Mouse (Mus musculus): Measurements from ENCODE around the gene Mdm2. TPM values are rescaled to one million over a fixed set of nuclear protein-coding genes. Genes with fewer than 3 reads are reported as not detected.
"Not testable (repeated sequence)": the region's sequence is repeated elsewhere in the genome, so short reads cannot be mapped to it uniquely, and the experiment has no call there.

The Mdm2 gene
- polyA plus RNA-seq, 1 experiment = 122 TPM

DNA sequence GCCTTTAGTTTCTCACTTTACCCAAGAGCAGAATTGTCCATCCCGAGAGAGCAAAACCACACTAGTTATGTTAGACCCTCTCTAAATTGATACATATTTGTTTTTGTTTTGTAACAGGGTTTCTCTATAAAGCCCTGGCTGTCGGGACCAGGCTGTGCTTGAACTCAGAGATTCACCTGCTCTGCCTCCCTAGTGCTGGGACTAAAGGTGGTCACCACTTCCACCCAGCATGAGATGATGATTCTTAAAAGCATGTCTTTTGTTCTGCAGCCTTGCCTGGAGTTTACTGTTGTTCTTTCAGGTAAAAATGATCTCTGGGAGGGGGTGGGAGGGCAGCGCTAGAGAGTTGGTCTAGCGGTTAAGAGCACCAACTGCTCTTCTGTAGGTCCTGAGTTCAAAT is 15.8 kb upstream of the Mdm2 start:
- H3K4me1 ChIP-seq (ENCODE audit: control insufficient read depth, insufficient read depth, low read length) = peaks cover 4% of the 10 kb centered on the region; the same call in 1 of the 2 replicates
- no peak overlapping the region for H3K27ac ChIP-seq (ENCODE audit: insufficient read depth, low read length)
- H3K4me3 ChIP-seq (ENCODE audit: insufficient read depth, low read length) = no peak overlapping the region
- no peak for TF ChIP-seq POLR2A (IDR thresholded peaks at IDR 0.05; ENCODE audit: low read depth, low read length)
- no peak for TF ChIP-seq CTCF (IDR thresholded peaks at IDR 0.05; ENCODE audit: borderline replicate concordance, insufficient read depth, low read length)

DNA sequence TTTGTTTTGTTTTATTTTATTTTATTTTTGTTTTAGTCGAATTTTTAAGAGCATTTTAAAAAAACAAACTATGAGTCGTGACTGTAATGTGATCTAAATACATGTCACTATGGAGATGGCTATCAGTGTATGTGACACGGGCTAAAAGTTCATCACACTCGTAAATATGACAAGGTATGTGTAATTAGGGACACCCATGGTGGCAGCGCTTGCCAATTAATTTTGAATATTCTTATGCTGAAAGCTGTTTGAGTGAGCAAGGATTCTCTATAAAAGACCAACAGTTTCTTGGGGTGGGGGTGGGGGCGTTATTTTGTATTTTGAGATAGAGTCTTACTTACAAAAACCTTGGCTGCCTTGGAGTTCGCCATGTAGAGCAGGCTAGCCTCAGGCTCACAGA is 15.1 kb upstream of the Mdm2 start:
- Histone ChIP-seq H3K27ac (ENCODE audit: insufficient read depth, low read length) (no peak overlapping the region), H3K4me3 (ENCODE audit: insufficient read depth, low read length) (no peak overlapping the region), H3K4me1 (ENCODE audit: control insufficient read depth, insufficient read depth, low read length) (peaks cover 4% of the 10 kb centered on the region; the same call in 1 of the 2 replicates)
- no peak for TF ChIP-seq POLR2A (IDR thresholded peaks at IDR 0.05; ENCODE audit: low read depth, low read length)
- no peak for TF ChIP-seq CTCF (IDR thresholded peaks at IDR 0.05; ENCODE audit: borderline replicate concordance, insufficient read depth, low read length)

DNA sequence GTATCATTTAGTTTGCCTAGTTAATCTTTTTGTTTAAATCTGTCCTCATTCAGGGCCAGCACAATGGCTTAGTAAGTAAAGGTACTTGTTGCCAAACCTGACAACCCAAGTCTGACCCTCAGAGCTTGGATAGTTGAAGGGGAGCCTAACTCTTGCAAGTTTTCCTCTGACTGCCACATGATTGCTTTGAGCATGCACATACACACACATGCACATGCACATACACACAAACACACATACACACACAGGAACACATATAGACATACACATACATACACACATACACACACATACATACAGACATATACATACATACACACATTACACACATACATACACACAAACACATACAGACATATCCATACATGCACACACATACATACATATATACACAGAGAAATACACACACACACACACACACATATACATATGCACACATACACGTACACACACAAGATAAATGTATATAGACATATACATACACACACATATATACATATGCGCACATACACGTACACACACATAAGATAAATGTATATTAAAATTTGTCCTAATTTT is 14.3 kb upstream of the Mdm2 start:
- no peak for TF ChIP-seq CTCF (IDR thresholded peaks at IDR 0.05; ENCODE audit: borderline replicate concordance, insufficient read depth, low read length)
- TF ChIP-seq POLR2A (IDR thresholded peaks at IDR 0.05; ENCODE audit: low read depth, low read length) = no peak
- H3K4me1 ChIP-seq (ENCODE audit: control insufficient read depth, insufficient read depth, low read length) = peaks cover 4% of the 10 kb centered on the region; the same call in 1 of the 2 replicates
- no peak overlapping the region for H3K4me3 ChIP-seq (ENCODE audit: insufficient read depth, low read length)
- H3K27ac ChIP-seq (ENCODE audit: insufficient read depth, low read length) = no peak overlapping the region

DNA sequence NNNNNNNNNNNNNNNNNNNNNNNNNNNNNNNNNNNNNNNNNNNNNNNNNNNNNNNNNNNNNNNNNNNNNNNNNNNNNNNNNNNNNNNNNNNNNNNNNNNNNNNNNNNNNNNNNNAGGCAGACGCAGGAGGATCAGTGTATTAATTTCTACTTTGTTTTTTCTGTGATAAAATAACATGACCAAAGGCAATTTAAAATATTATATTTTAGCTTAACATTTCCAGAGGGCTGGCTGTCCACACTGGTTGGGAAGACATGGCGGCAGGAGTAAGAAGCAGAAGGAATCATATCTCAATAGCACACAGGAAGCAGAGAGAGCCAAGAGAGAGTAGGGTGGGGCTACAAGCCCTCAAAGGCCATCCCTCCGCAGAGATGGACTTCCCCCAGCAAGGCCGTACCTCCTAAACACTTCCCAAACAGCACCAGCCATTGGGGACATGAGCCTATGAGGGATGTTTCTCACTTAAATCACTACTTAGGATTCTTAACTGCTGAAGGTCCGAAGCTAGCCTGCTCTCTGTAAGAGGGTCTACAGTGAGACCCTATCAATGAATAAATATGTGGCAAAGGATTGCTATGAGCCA is 13.7 kb upstream of the Mdm2 start:
- Histone ChIP-seq H3K27ac (ENCODE audit: insufficient read depth, low read length) (no peak overlapping the region), H3K4me1 (ENCODE audit: control insufficient read depth, insufficient read depth, low read length) (peaks cover 4% of the 10 kb centered on the region; the same call in 1 of the 2 replicates), H3K4me3 (ENCODE audit: insufficient read depth, low read length) (no peak overlapping the region)
- TF ChIP-seq CTCF (IDR thresholded peaks at IDR 0.05; ENCODE audit: borderline replicate concordance, insufficient read depth, low read length) = no peak
- no peak for TF ChIP-seq POLR2A (IDR thresholded peaks at IDR 0.05; ENCODE audit: low read depth, low read length)

DNA sequence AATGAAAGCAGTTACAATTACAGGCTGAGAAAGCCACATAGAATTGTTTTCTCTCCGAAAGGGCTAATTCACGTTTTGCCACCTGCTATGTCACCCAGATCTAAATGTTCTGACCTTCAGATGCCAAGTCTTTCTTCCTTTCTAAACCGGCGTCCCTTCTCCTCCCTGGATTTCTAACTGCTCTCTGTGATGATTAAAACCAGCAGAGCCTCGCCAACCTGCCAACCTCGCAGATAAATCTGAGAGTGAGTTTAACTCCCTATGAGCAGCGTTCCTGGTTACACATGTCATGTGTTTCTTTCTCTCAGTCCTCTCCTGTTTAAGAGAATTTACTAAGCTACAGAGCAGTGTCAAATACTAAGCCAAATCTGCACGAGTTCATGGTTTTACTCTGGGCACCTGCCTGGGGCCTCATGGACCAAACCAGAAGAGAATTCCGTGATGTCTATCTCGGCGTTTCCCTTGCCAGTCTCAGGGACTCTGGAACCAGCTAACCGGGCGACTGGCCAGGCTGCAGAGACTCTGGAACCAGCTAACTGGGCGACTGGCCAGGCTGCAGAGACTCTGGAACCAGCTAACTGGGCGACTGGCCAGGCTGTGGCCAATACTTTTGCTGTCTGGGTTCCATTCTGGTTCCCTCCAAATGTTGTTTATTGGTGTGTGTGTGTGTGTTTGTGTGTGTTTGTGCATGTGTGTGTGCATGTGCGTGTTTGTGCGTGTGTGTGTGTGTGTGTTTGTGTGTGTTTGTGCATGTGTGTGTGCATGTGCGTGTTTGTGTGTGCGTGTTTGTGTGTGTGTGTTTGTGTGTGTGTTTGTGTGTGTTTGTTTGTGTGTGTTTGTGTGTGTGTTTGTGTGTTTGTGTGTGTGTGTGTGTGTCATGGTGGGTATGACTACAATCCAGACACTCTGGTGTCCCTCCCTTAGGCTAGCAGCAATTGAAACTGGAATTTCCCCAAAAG is 7.9 kb upstream of the Mdm2 start:
- H3K27ac ChIP-seq (ENCODE audit: insufficient read depth, low read length) = peak overlapping the region; percentile 99
- peaks cover 7% of the 10 kb centered on the region; the same call in 1 of the 2 replicates for H3K4me1 ChIP-seq (ENCODE audit: control insufficient read depth, insufficient read depth, low read length)
- TF ChIP-seq POLR2A (IDR thresholded peaks at IDR 0.05; ENCODE audit: low read depth, low read length) (peak; percentile 38; the same call in 1 of the 2 replicates), CTCF (IDR thresholded peaks at IDR 0.05; ENCODE audit: borderline replicate concordance, insufficient read depth, low read length) (no peak)
- no peak overlapping the region for H3K4me3 ChIP-seq (ENCODE audit: insufficient read depth, low read length)

DNA sequence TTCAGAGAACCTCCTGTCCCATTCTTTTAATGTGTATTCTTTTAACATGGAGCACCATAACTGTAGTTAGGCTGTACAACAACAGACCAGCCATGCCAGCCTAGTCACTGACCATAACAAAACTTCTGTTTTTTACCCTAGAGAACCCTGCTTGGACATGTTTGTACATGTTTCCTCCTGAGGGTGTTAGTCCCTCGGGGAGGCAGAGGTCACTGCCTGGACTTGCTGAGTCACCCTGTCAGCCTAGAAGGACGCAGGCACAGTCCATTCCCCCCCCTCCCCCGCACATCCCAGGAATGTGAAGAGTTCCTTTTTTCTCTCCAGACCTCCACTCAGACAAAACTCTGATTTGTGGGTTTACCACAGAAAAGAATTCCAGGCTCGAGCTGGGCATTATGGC is 7.0 kb upstream of the Mdm2 start:
- H3K27ac ChIP-seq (ENCODE audit: insufficient read depth, low read length) = peak overlapping the region; percentile 99
- H3K4me3 ChIP-seq (ENCODE audit: insufficient read depth, low read length) = no peak overlapping the region
- TF ChIP-seq POLR2A (IDR thresholded peaks at IDR 0.05; ENCODE audit: low read depth, low read length) (no peak; the same call in 1 of the 2 replicates), CTCF (IDR thresholded peaks at IDR 0.05; ENCODE audit: borderline replicate concordance, insufficient read depth, low read length) (no peak)
- H3K4me1 ChIP-seq (ENCODE audit: control insufficient read depth, insufficient read depth, low read length) = peaks cover 7% of the 10 kb centered on the region; the same call in 1 of the 2 replicates

DNA sequence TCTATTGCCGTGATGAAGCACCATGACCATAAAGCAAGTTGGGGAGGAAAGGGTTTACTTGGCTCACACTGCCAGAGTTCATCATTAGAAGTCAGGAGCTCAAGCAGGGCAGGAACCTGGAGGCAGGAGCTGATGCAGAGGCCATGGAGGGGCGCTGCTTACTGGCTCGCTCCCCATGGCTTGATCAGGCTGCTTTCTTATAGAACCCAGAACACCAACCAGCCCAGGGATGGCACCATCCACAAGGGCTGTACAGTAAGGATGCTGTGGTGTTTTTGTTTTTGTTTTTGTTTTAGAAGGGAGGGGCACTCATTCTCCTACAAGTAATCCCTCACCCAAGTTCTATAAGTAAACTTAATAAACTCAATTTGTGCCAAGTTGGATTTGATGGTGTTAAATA is 6.1 kb upstream of the Mdm2 start:
- Histone ChIP-seq H3K4me3 (ENCODE audit: insufficient read depth, low read length) (no peak overlapping the region), H3K4me1 (ENCODE audit: control insufficient read depth, insufficient read depth, low read length) (peaks cover 5% of the 10 kb centered on the region; the same call in 1 of the 2 replicates), H3K27ac (ENCODE audit: insufficient read depth, low read length) (peak overlapping the region; percentile 99)
- TF ChIP-seq CTCF (IDR thresholded peaks at IDR 0.05; ENCODE audit: borderline replicate concordance, insufficient read depth, low read length) (no peak), POLR2A (IDR thresholded peaks at IDR 0.05; ENCODE audit: low read depth, low read length) (no peak)

DNA sequence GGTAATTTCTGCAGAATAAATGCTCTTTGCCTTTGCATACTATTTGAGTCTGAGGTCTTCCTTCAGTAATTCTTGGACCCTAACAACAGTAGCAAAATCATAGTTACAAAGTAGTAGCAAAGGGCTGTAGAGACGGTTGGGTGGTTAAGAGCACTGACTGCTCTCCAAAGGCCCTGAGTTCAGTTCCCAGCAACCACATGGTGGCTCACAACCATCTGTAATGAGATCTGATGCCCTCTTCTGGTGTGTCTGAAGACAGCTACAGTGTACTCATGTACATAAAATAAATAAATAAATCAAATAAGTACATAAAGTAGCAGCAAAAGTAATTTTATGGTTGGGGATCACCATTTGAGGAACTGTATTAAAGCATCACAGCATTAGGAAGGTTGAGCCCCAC is 5.1 kb upstream of the Mdm2 start:
- not testable (repeated sequence) for H3K4me1 ChIP-seq (ENCODE audit: control insufficient read depth, insufficient read depth, low read length); H3K4me3 ChIP-seq (ENCODE audit: insufficient read depth, low read length)
- H3K27ac ChIP-seq (ENCODE audit: insufficient read depth, low read length) = peak overlapping the region; percentile 99; the same call in 1 of the 2 replicates

DNA sequence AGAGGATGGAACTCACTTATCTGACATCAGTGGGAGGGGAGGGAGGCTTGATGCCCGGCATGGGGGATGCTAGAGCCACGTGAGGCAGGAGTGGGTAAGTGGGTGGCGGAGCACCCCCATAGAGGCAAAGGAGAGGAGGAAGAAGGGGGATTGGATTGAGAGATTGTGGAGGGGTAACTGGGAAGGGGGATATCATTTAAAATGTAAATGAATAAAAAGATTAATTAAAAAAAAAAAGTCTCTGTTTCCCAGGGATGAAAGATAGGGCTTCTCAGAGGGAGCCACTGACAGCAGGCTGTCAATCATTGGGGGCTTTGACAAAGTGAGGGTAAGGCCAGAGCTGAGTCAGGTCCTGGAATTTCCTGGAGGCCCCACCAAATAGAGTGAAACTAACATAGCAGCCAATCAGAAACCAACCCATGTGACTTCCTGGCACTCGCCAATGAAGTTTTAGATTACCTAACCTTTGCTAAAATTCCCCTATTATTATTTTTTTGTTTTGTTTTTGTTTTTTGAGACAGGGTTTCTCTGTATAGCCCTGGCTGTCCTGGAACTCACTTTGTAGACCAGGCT is 4.5 kb upstream of the Mdm2 start:
- H3K4me3 ChIP-seq (ENCODE audit: insufficient read depth, low read length) = no peak overlapping the region
- no peak overlapping the region for H3K27ac ChIP-seq (ENCODE audit: insufficient read depth, low read length)
- TF ChIP-seq POLR2A (IDR thresholded peaks at IDR 0.05; ENCODE audit: low read depth, low read length) (no peak), CTCF (IDR thresholded peaks at IDR 0.05; ENCODE audit: borderline replicate concordance, insufficient read depth, low read length) (no peak)
- H3K4me1 ChIP-seq (ENCODE audit: control insufficient read depth, insufficient read depth, low read length) = peaks cover 3% of the 10 kb centered on the region; the same call in 1 of the 2 replicates

Data from embryonic fibroblast, embryonic 13.5 days (primary cell).